13 mouse cellular contexts compared by ENCODE assay signal in the genomic region with DNA sequence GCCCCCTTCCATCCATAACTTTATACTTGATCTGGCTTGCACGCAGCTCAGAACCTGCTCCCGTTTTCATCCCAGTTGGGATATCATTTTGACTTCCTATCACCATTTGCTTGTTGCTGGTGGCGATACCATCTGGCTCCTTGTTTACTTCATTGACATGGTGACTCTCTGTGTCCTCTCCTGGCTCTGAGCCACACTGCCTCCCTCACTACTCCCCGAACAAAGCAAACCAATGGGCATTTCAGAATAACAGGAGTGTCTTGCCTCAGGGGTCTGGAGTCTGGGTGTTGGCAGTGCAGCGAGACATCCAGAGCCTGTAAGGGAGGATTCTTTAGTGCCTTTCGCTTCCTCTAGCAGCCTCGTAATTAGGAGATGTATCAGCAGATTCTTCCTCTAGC.
DNase-seq lines count a peak whose midpoint lies in the region; ATAC-seq and TF ChIP-seq lines count a peak whose summit lies in the region.
"Had no signal": no experiment of that assay in that cellular context is flagged by ENCODE, and none has a peak within 500 bp of the region (broad histone marks: within the 10 kb centered on the region; RNA-seq: fewer than 3 reads in every experiment).

No protein-coding gene starts in this region.

- no peak for TF ChIP-seq POLR2A in brain, embryonic 14.5 days (IDR thresholded peaks at IDR 0.05; ENCODE audit: borderline replicate concordance, extremely low read depth, insufficient read depth, insufficient read length, poor library complexity, severe bottlenecking)

- H3K27ac ChIP-seq in layer of hippocampus, adult 2 months = peak overlapping the region; percentile 54; the same call in 1 of the 2 replicates
- no peak overlapping the region for H3K27ac ChIP-seq in intestine, embryonic 16.5 days (ENCODE audit: low read length)
- H3K27ac ChIP-seq: heart, embryonic 10.5 days; neural tube, embryonic 12.5 days had no signal

- peak overlapping the region; percentile 51 for H3K4me3 ChIP-seq in layer of hippocampus, adult 2 months
- no peak overlapping the region for H3K4me3 ChIP-seq in intestine, embryonic 16.5 days (ENCODE audit: low read length)
- H3K4me3 ChIP-seq: heart, embryonic 10.5 days; neural tube, embryonic 12.5 days had no signal

- no peak for TF ChIP-seq CTCF in layer of hippocampus, adult 2 months (conservative IDR thresholded peaks at IDR 0.05)
- TF ChIP-seq CTCF in brain, embryonic 14.5 days (IDR thresholded peaks at IDR 0.05; ENCODE audit: borderline replicate concordance, extremely low read depth, insufficient read depth, insufficient read length) = no peak

- WGBS in intestine, embryonic 16.5 days = 66% methylated on average over 7 of the region's 7 CpGs

- no peaks in the 10 kb centered on the region for H3K27me3 ChIP-seq in intestine, embryonic 16.5 days (replicated peaks; ENCODE audit: control insufficient read depth, insufficient read depth, low read length)
- H3K27me3 ChIP-seq: CH12.LX; neural tube, embryonic 12.5 days had no signal

- DNase-seq in layer of hippocampus, adult 2 months (ENCODE audit: low spot score in 2 of 2) = no peak
- DNase-seq in layer of hippocampus, adult 11-12 months (ENCODE audit: low spot score) = no peak
- peak; percentile 61 for DNase-seq in brain, embryonic 14.5 days (ENCODE audit: low read depth)
- peak; percentile 73 for DNase-seq in cerebellum, adult 8-10 months
- DNase-seq in right cerebral cortex, postnatal 14 days = no peak
- DNase-seq in ovary, postnatal 10 days (ENCODE audit: low spot score) = no peak
- no peak for DNase-seq in gastrocnemius, adult 8-10 months (ENCODE audit: low spot score in 2 of 2)
- DNase-seq: adrenal gland, postnatal 25 days; kidney, postnatal 4 days had no signal

- ATAC-seq in intestine, embryonic 16.5 days = no peak

- H3K36me3 ChIP-seq in intestine, embryonic 16.5 days (ENCODE audit: control insufficient read depth, insufficient read depth, low read length) = no peaks in the 10 kb centered on the region
- H3K36me3 ChIP-seq: heart, embryonic 10.5 days; neural tube, embryonic 12.5 days had no signal

- no peaks in the 10 kb centered on the region for H3K4me1 ChIP-seq in intestine, embryonic 16.5 days (ENCODE audit: control insufficient read depth, insufficient read depth, low read length)
- H3K4me1 ChIP-seq: heart, embryonic 10.5 days; neural tube, embryonic 12.5 days had no signal

- H3K4me2 ChIP-seq in intestine, embryonic 16.5 days (ENCODE audit: low read depth, low read length) = peak overlapping the region; percentile 23; the same call in 1 of the 2 replicates
- H3K4me2 ChIP-seq: neural tube, embryonic 12.5 days had no signal

- no peak overlapping the region for H3K9ac ChIP-seq in intestine, embryonic 16.5 days (ENCODE audit: low read depth, low read length)
- H3K9ac ChIP-seq: neural tube, embryonic 12.5 days had no signal

- no peaks in the 10 kb centered on the region for H3K9me3 ChIP-seq in intestine, embryonic 16.5 days (ENCODE audit: control insufficient read depth, low read length)
- H3K9me3 ChIP-seq: heart, embryonic 10.5 days; neural tube, embryonic 12.5 days had no signal

Comparison
In these comparisons a context has a peak if more than half of its experiments do, and no peak if none do; other contexts are left out.
1. DNase-seq: peak in brain, embryonic 14.5 days (single experiment) and cerebellum, adult 8-10 months (single experiment); none in layer of hippocampus, adult 2 months (0 of 2), layer of hippocampus, adult 11-12 months (single experiment), right cerebral cortex, postnatal 14 days (single experiment), ovary, postnatal 10 days (single experiment) and gastrocnemius, adult 8-10 months (0 of 2).